Mouse (Mus musculus) activated CD4-positive, CD25-positive, alpha-beta regulatory T cell (primary cell): Measurements from ENCODE around the gene Ctnnbip1. TPM values are rescaled to one million over a fixed set of nuclear protein-coding genes. Genes with fewer than 3 reads are reported as not detected.

Experiments used
- polyA plus RNA-seq, 2 experiments: library from polyadenylated mRNA; unstranded; fragments of 100-300 nt; shearing (Covaris generic); gene quantifications; one replicate each; pipeline ENCODE4 v1.2.1; 2017

The Ctnnbip1 gene
- polyA plus RNA-seq = 1 to 10 TPM; 3.3 to 4.8 TPM

DNA sequence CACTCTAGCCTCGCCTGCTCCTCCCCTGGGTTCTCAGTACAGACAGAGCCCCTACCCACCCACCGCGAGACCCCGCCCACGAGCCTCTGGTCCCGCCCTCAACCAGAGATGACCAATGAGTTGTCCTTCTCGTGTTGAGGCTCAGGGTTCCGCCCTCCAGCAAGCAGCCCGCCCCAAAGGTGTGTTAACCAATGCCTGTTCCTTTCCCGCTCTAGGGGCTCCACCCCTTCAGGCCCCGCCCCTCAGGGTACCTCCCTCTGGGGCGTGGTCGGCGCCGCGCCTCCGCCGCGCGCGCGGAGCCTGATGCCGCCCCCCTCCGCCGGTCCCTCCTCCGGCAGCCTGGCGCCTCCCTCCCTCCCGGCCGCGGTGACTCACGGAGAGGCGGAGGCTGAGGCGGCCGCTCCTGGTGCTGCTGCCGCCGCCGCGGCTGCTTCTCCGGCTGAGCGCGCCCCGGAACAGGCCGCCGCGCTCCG lies at the start of gene Ctnnbip1:
Ctnnbip1 (plus strand) TSS at position 369 of the 473 bp plus-strand sequence.

DNA sequence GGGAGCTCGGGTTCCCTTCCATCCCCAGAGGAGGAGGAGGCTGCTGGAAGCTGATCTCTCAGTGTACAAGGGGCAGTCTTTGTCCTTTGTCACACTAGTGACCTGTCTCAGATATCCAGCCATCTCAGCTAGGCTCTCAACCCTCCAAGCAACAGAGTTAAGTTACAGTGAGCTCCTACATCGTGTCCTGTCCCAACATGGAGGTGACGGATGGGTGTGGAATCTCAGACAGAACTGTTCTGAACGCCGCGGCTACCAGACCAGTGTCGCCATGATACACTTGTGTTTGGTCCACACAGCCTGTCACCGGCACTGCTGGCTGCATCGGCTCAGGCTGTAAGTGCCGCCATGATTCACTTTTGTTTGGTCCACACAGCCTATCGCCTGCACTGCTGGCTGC lies 41.0 kb upstream of the Ctnnbip1 start, which contains the start of gene Tmem274:
Tmem274 (plus strand) TSS at position 301 of the 400 bp plus-strand sequence.

DNA sequence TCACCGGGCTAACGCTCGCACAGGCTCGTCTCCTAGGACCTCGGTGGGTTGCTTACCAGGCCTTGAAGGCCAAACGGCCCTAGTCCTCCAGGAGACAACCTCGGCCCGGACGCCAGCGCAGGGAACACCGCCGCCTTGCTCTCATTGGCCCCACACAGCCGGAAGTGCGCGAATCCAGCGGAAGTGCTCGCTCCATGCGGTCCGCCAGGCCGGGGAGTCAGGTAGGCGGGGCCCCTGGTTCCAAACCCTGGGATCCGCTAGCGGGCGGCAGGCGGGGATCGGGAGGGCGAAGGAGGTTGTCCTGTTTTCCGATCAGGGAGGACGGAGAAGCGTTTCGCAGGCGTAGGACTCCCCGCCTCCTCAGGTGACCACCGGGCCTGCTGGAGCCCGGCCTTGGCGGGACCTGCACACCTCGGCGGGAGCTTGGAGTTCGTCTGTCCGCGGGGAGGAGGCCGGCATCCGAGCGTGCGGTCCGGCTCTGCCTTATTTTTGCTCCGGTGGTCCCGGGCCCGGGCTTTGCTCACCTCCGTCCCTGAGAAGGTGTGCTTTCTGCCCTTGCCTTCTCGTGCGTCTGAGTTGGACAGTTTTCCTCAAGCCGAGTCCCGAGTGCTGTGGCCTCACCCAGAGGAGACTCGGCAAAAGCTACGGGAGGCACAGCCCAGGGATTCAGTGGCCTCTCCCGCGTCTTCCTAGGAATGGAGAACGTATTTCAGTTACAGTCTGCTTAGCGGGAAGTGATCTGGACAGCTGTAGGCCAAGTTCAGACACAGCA lies 32.8 kb upstream of the Ctnnbip1 start, which contains the start of the genes Nmnat1 and Lzic:
Nmnat1 (minus strand) TSS at position 150 of the 772 bp plus-strand sequence.
Lzic (plus strand) TSS at position 177 of the 772 bp plus-strand sequence.

DNA sequence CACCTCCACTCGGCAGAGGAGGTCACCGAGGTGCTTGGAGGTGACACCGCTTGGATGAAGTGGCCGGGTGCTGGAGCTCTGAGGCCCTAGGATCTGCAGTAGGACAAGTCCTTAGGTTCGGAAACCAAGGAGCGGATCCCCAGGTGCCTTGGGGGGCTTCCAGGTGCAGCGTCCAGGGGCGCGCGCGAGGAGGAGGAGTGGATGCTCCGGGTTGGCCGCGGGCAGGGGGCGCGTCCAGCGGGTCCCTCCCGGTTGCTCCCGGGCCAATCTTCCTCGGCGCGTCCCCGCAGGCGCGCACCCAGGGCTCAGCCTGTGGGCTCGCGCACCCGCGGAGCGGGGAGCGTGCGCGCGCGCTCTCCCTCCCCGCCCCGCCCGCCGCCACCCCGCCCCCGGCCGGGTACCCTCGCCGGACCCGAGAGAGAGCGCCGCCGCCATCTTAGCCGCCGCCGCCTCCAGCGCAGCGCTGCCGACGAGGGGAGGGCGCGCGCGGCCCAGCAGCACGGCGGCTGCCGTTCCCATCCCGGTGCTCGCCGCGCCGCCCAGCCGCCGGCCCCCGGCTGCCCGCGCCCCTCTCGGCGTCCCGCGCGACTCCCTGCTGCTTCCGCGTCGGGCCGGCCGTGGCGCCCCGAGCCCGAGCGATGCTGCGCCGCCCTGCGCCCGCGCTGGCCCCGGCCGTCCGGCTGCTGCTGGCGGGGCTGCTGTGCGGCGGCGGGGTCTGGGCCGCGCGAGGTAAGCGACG lies 68.2 kb downstream of the Ctnnbip1 start, which contains the start of gene Clstn1:
Clstn1 (plus strand) TSS at position 425 of the 739 bp plus-strand sequence.

Other genes with a start within 250 kb of the Ctnnbip1 start
- 10 to 100 TPM; 20.1 to 28.2 TPM for gene Kif1b, start 210.5 kb upstream of the Ctnnbip1 start, polyA plus RNA-seq
- 10 to 100 TPM; 41.8 to 44.5 TPM for gene Ube4b, start 91.5 kb upstream of the Ctnnbip1 start, polyA plus RNA-seq
- not detected for gene Rbp7, start 63.3 kb upstream of the Ctnnbip1 start, polyA plus RNA-seq
- gene Tmem274, start 40.9 kb upstream of the Ctnnbip1 start, polyA plus RNA-seq = under 1 TPM in 1 of 2 experiments, not detected in 1; 0.54 TPM
- gene Nmnat1, start 33.0 kb upstream of the Ctnnbip1 start, polyA plus RNA-seq = 10 to 100 TPM in 1 of 2 experiments, 1 to 10 TPM in 1; 6.9 to 10.8 TPM
- 10 to 100 TPM; 29.6 to 33.4 TPM for gene Lzic, start 33.0 kb upstream of the Ctnnbip1 start, polyA plus RNA-seq
- 10 to 100 TPM in 1 of 2 experiments, 1 to 10 TPM in 1; 9.3 to 28.7 TPM for gene Clstn1, start 68.2 kb downstream of the Ctnnbip1 start, polyA plus RNA-seq
- gene Pik3cd, start 184.3 kb downstream of the Ctnnbip1 start, polyA plus RNA-seq = 100 to 1,000 TPM; 196 to 241 TPM
- gene Tmem201, start 219.8 kb downstream of the Ctnnbip1 start, polyA plus RNA-seq = 10 to 100 TPM; 11.7 to 16.3 TPM